Mouse (Mus musculus) gastrocnemius, postnatal 4 days (tissue): ENCODE measurements around the gene Enoph1. TPM values are rescaled to one million over a fixed set of nuclear protein-coding genes. Genes with fewer than 3 reads are reported as not detected.
A peak's percentile ranks its signal among the peaks of the same experiment; 100 is the strongest.

Experiments
- DNase-seq, 2 experiments: peaks; one replicate each; pipeline ENCODE4 v3.0.0; 2021 to 2022; ENCODE audit warnings: low spot score in 2 of 2, mixed read lengths in 2 of 2
- total RNA-seq, 2 experiments: library from RNA; stranded (reverse); gene quantifications; 2 replicates each; pipeline ENCODE4 v1.2.3; 2021

The Enoph1 gene
- total RNA-seq, 2 experiments from 2014 or later, result 13.9 to 14.7 TPM

- no peak for DNase-seq
Observed at GRCm38 (mm10) chr5:100071541-100071940, 31.8 kb downstream of the Enoph1 start.

DNA sequence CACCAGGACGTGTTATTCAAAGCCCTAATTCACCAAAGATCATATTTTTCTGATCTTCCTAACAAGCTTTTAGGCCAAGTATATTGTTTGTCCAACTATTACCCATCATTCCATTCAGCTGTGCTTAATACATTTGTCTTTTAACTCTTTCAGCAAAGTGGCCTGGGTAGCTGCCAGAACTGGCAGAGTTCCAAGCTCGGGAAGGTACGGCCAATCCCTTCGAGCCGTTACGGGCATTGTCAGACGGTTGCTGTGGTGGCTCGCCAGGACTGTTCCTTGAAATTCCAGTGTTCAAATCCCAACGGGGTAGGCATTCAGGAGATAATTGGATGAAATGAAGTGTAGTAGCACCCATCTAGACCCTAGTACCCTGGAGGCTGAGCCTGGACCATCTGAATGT, 32.8 kb downstream of the Enoph1 start:
- no peak for DNase-seq

GRCm38 (mm10) chr5:100074571-100074970, 34.8 kb downstream of the Enoph1 start:
- DNase-seq, result no peak

DNA sequence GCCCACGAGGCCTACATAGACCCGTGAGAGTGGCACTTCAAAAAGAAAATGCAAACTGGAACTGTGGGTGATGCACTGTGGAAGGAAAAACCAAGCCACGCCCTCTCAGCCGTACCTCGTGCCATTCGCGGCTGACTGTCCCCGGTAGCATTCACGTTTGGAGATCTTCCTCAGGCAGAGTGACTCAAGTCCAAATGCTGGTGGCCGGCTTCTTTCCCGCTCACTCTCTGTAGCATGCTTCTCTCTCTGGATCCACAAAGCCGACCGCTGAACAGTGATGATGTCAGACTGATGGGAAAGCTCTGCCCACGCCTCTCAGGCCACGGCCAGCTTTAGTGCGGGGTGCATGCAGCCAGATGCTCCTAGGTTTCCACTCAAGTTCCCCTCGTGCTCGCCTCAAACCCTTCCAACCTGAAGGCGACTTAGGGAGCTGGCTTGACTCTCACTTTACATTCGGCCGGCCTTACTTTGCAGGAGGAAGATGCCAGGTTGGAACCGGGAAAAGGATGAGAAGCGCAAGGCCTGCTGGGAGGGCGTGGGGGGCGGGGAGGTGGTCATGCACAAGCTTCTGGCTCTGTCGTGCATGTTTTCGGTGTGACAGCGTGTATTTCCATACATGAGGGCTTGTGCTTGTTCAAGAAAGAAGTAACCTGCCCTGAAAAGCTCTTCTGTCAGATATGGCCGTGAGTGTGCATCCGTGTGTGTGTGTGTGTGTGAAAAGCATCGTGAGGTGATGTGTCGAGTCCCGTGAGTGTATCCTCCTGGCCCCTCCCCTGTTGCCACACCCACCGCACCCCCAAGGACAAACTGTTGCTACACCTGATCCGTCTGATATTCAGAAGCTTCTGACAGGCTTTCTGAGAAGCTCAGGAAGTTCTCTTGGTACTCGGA, 39.5 kb downstream of the Enoph1 start:
- no peak for DNase-seq

GRCm38 (mm10) chr5:100079931-100080275, 40.1 kb downstream of the Enoph1 start:
- DNase-seq, result no peak

DNA sequence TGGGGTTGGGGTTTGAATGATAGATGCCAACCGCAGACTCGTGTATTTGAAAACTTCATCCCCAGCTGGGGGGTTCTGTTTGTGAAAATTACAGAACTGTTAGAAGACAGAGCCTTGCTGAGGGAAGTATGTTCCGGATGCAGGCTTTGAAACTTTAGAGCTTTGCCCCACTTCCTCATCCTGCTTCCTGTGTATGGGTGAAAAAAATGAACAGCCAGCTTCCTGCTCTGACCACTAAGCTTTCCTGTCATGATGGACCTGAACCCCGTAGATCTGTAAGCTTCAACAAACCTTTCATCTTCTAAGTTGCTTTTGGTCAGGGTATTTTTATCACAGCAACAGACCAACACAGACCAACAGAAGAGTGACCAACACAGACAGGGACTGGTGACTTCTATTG, 42.2 kb downstream of the Enoph1 start:
- no peak for DNase-seq

DNA sequence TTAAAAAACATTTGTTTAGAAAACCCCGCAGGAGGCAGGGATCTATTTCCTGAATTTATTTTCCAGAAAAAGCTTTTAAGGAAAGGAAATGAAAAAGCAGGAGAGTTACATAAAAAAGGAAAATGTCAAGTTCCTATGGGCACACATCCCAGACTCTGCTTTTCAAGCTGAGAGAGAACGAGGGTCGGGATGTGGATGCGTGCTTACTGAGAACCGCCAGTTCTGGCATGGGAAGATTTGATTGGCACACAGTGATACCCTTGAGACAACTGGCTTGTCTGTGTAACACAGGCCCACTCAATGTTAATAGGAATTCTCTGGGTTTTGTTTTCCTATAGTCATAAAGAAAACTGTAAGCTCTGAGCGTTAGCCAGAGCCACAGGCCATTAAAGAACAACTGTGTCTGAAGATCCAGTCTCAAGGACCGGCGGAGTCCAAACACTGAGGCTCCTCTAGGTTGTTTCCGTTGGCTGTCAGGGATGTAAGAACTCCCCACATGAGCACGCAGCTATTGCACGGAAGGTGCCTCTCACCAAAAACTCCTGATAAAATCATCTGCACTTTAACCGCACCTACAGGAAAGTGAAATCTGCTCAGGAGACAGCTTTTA, 44.3 kb downstream of the Enoph1 start:
- DNase-seq, result no peak

GRCm38 (mm10) chr5:100085097-100085496, 45.3 kb downstream of the Enoph1 start:
- DNase-seq, result no peak

- DNase-seq, result no peak
Observed at GRCm38 (mm10) chr5:100090515-100091262, 50.9 kb downstream of the Enoph1 start.

DNA sequence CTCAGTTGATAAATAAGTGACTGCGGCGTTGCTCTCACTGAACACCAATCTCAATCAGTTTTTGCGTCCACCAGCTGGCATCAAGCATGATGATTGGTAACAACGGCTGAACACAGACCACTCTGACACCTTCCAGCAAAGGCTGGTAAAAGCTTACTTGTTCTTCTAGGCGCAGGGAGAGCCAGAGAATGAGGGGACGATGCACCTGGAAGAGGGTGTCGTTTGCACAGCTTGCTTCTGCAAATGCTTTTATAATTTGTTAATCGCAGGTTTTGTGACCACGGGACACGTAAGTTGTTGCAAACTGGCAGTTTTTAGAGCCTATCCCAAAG, 51.4 kb downstream of the Enoph1 start:
- DNase-seq, result no peak

DNA sequence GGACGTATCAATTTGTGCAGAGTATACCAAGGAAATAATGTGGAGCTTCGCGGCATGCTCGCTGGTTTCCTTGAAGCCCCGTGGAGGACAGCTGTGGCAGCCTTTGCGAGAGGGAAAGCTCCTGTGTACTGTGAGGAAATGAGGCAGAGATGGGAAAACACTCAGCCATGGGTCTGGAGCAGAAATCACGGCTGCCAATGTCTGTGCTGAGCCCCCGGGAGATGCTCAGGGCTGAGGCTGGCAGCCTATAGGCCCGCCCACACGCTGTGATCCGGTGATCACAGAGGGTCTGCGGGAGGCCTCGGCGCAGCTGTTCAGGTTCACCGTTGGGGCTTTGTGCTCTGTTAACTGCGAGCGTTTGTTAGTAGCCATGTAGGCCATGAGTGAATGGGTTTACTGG, 51.8 kb downstream of the Enoph1 start:
- DNase-seq, result no peak

DNA sequence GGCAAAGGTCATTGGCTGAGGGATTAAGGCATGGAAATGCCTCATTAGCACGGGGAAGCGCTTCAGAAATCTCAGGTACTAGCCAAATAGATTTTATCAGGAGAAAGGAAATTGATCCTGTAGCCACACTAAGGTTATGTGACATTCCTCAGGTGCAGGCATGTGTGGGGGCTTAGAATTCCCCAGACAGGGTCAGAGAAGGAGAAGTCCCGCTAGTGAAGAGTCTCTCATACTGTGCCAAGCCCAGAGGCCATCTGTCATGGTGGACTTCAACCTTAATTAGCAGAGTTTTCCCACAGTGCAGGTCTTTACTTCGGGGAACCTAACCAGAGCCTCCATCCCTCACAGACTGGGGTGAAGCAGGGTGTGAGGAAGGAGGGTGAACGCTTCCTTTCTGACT, 57.2 kb downstream of the Enoph1 start:
- no peak for DNase-seq

GRCm38 (mm10) chr5:100097967-100098366, 58.2 kb downstream of the Enoph1 start:
- no peak for DNase-seq

DNA sequence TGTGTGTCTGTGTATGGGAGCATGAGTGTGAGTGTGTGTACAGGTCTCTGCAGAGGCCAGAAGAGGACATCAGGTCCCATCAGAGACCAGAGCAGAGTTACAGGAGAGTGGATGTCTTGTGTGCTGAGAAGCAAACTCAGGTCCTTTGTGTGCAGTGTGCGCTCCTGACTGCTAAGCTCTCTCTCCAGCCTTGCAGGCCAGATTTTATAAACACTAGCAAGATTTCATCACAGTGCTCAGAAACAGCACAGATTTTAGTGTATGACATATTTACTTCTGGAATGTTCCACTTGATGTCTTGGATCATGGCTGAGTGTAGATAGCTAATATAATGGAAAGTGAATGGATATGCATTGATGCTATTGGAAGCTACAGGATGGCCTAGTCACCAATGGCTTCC, 62.6 kb downstream of the Enoph1 start:
- no peak for DNase-seq

DNA sequence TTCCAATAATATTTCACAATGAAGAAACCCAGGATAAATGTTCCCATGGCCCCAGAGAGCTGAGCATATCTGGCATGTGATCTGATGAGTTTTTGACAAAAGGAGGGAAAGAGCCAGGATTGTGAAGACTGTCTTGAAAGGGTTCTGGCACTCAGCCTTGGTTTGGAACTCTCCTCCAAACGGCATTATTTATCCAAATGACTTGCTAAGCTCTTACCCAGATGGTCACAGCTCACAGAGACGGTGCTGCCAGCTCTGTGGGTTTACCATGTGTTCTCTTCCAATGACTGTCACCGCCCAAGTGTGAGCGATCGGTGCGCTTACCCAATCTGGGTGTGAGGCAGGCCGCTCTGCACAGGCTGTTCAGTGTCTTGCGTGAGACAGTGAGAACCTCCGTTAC, 69.1 kb downstream of the Enoph1 start:
- peak in 1 of 2 experiments; percentile 41 for DNase-seq

DNA sequence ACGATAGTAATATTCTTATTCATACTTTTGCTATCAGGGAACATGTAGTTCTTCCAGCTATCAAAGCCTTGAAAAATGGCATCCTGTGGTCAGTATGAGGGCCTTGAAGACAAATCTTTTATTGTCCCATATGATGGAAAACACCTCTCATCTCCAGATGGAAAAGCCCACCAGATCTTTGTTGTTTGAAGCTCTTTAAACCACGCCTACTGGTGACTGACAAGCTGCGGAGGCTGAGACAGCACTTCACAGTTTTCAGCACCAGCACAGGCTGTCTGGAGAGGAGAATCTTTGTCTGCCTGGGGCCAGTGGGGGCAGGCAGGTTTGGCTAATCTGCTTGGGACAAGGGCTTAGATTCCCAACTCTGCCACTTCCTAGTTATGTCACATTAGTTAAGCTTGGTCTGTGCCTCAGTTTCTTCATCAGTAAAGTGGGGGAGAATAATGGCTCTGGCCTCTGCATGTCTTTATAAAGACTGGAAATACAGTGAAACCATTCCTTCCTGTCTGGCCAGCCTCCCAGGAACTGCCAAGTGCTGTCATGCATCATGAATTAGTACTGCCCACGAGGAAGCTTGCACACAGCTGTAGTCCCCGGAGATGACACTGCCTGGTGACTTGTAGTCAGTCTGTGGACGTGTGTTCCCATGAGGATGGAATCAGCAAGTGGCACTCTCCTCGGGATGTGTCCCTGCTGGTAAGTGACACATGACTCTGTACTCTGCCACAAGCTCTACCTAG, 69.9 kb downstream of the Enoph1 start:
- DNase-seq, result no peak

DNA sequence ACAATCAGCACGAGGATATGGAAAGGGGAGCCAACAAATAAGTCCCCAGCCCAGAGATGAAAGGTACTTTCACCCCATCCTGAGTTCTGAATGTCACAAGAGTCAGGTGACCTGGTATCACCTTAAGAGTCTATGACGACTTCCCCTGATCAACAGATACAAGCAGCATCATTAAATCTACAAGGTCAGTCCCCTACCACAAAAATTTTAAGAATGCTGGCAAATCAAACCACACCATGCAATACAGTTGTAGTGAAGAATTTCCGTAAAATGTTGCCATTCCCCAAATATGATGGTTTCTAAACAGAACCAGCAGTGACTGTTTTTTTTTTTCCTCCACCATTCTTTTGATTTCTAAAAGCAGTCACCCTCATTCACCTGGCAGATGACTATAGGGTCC, 70.8 kb downstream of the Enoph1 start:
- DNase-seq, result no peak

DNA sequence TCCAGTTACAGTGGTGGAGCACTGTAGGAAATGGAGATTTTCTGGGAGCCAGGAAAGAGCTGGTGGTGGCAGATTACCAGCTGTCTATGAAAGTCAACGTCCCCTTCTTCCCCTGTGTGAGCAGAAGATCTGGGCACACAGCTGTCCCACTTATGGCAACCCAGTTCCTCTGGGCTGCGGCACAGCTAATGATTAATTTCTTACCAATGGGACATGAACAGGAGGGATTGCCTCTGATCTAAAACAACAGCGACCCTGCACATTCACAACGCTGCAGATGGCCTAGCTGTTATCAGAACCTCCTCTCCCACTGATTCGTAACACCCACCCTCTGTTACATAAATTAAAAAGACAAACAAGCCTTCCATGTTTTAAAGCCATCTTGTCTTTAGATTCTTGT, 73.6 kb downstream of the Enoph1 start:
- no peak for DNase-seq
